Mouse (Mus musculus) neutrophil, adult 5-6 weeks (primary cell): ENCODE results near the gene Fbxo48. TPM values are rescaled to one million over a fixed set of nuclear protein-coding genes. Genes with fewer than 3 reads are reported as not detected.

Source experiments
- ATAC-seq: fragments of 151-379, 151-347 bp; 2 replicates; pipeline ENCODE4 v1.8.0; 2017; ENCODE audit warnings: mild to moderate bottlenecking, moderate TSS enrichment; ENCODE audit not compliant: insufficient number of reproducible peaks, poor library complexity, low FRiP score, severe bottlenecking; ENCODE audit errors: extremely low read depth
- total RNA-seq: library from RNA; stranded (forward); fragments of 200-1000 nt; gene quantifications from 2 replicates; pipeline ENCODE4 v1.2.3, GENCODE M21; 2017

Gene Fbxo48
- total RNA-seq = 3.0 and 3.8 TPM in 2 replicates

GRCm38 (mm10) chr11:16950976-16951760, at the start of gene Fbxo48:
TSS of gene Fbxo48 (plus strand) at chr11:16951375.
- ATAC-seq = peak; percentile 99

GRCm38 (mm10) chr11:16904302-16905011, 46.7 kb upstream of the Fbxo48 start:
- no peak for ATAC-seq

GRCm38 (mm10) chr11:16905012-16905332, 46.2 kb upstream of the Fbxo48 start:
- no peak for ATAC-seq

GRCm38 (mm10) chr11:16906530-16906929, 44.6 kb upstream of the Fbxo48 start:
- ATAC-seq = no peak

- ATAC-seq = no peak
Measured at GRCm38 (mm10) chr11:16907517-16908129, 43.6 kb upstream of the Fbxo48 start.

- no peak for ATAC-seq
Measured at GRCm38 (mm10) chr11:16914756-16915155, 36.4 kb upstream of the Fbxo48 start.

- no peak for ATAC-seq
Measured at GRCm38 (mm10) chr11:16915850-16916249, 35.3 kb upstream of the Fbxo48 start.

GRCm38 (mm10) chr11:16917512-16917911, 33.7 kb upstream of the Fbxo48 start:
- no peak for ATAC-seq

- peak; percentile 70; the same call in 1 of the 2 replicates for ATAC-seq
Measured at GRCm38 (mm10) chr11:16932159-16932558, 19.0 kb upstream of the Fbxo48 start.

- ATAC-seq = no peak
Measured at GRCm38 (mm10) chr11:16935577-16936236, 15.5 kb upstream of the Fbxo48 start.

GRCm38 (mm10) chr11:16941103-16941793, 9.9 kb upstream of the Fbxo48 start:
- ATAC-seq = peak; percentile 44; the same call in 1 of the 2 replicates

- ATAC-seq = no peak
Measured at GRCm38 (mm10) chr11:16941973-16942452, 9.2 kb upstream of the Fbxo48 start.

GRCm38 (mm10) chr11:16943016-16943415, 8.2 kb upstream of the Fbxo48 start:
- ATAC-seq = no peak

GRCm38 (mm10) chr11:16948756-16949155, 2.4 kb upstream of the Fbxo48 start:
- no peak for ATAC-seq

- ATAC-seq = no peak
Measured at GRCm38 (mm10) chr11:16950226-16950975, 774 bp upstream of the Fbxo48 start.

- ATAC-seq = no peak
Measured at GRCm38 (mm10) chr11:16951761-16952010, 511 bp downstream of the Fbxo48 start.

GRCm38 (mm10) chr11:16956115-16956862, 5.1 kb downstream of the Fbxo48 start:
- ATAC-seq = peak; percentile 87

- no peak for ATAC-seq
Measured at GRCm38 (mm10) chr11:16957030-16957429, 5.9 kb downstream of the Fbxo48 start.
